Mouse (Mus musculus): Measurements from ENCODE around the gene Dnaaf1. TPM values are rescaled to one million over a fixed set of nuclear protein-coding genes. Genes with fewer than 3 reads are reported as not detected.

Gene Dnaaf1
- polyA plus RNA-seq, 1 experiment from 2014 or later: 0.40 TPM

GRCm38 (mm10) chr8:119625788-119626187 lies 50.8 kb downstream of the Dnaaf1 start:
- ATAC-seq (ENCODE audit: insufficient read depth, low FRiP score, low read depth): no peak
- Histone ChIP-seq H3K27ac (no peak overlapping the region), H3K36me3 (no peaks in the 10 kb centered on the region), H3K4me1 (no peaks in the 10 kb centered on the region), H3K9me3 (no peaks in the 10 kb centered on the region), H3K4me2 (no peak overlapping the region), H3K27me3 (replicated peaks) (no peaks in the 10 kb centered on the region), H3K4me3 (replicated peaks) (no peak overlapping the region), H3K9ac (no peak overlapping the region)
- WGBS: 78% methylated on average over 22 of the region's 22 CpGs

GRCm38 (mm10) chr8:119627199-119627598 lies 52.2 kb downstream of the Dnaaf1 start:
- no peak overlapping the region for H3K27ac ChIP-seq
- no peak overlapping the region for H3K4me2 ChIP-seq
- no peak for ATAC-seq (ENCODE audit: insufficient read depth, low FRiP score, low read depth)
- no peaks in the 10 kb centered on the region for H3K9me3 ChIP-seq
- no peaks in the 10 kb centered on the region for H3K36me3 ChIP-seq
- 85% methylated on average over 7 of the region's 7 CpGs for WGBS
- no peaks in the 10 kb centered on the region for H3K27me3 ChIP-seq (replicated peaks)
- no peak overlapping the region for H3K4me3 ChIP-seq (replicated peaks)
- no peaks in the 10 kb centered on the region for H3K4me1 ChIP-seq
- H3K9ac ChIP-seq: no peak overlapping the region

DNA sequence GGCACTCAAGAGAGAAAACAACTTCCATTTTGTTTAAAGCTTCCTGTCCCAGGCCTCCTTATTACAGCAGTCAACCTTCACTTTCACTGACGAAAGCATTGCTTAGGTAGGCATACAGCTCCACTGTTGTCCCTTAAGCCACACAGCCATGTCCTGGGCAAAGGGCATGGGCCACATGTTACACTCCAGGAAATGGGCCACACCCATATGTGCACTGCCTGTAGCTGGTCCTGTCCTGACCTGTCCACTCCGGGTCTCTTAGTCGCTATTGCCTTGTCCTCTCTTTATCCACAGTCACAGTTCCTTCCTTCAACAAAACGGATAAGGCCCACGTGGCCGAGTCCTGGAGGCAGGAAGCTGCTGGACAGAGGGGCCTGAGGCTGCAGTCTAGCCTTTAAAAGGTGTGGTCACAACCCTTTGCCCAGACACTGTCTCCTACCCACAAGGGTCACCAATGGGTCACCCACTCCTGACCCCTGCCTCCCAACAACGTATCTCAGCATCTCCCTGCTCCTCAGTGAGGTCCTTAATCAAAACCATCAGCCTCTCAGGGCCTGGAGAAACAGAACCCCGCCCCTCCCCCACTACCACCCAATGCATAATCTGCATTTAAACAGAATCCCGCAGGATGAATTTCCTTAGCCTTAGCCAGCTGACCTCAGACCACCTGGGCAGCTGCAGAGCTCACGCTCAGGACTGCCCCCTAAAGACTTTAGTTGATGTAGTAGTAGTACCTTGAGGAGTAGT lies 52.8 kb downstream of the Dnaaf1 start:
- H3K9me3 ChIP-seq: no peaks in the 10 kb centered on the region
- no peak for ATAC-seq (ENCODE audit: insufficient read depth, low FRiP score, low read depth)
- H3K4me2 ChIP-seq: no peak overlapping the region
- H3K27ac ChIP-seq: no peak overlapping the region
- H3K4me3 ChIP-seq (replicated peaks): no peak overlapping the region
- H3K4me1 ChIP-seq: no peaks in the 10 kb centered on the region
- 0 out of 2 replicates have a peak, but pooled peaks cover 1% of the 10 kb centered on the region for H3K27me3 ChIP-seq (replicated peaks)
- 42% methylated on average over 10 of the region's 10 CpGs for WGBS
- H3K9ac ChIP-seq: no peak overlapping the region
- no peaks in the 10 kb centered on the region for H3K36me3 ChIP-seq

GRCm38 (mm10) chr8:119630841-119631240 lies 55.8 kb downstream of the Dnaaf1 start:
- H3K4me2 ChIP-seq: no peak overlapping the region
- no peak overlapping the region for H3K27ac ChIP-seq
- ATAC-seq (ENCODE audit: insufficient read depth, low FRiP score, low read depth): no peak
- H3K27me3 ChIP-seq (replicated peaks): peaks cover 12% of the 10 kb centered on the region; the same call in 1 of the 2 replicates
- H3K4me3 ChIP-seq (replicated peaks): no peak overlapping the region
- peaks cover 6% of the 10 kb centered on the region; the same call in 1 of the 2 replicates for H3K4me1 ChIP-seq
- no peaks in the 10 kb centered on the region for H3K36me3 ChIP-seq
- WGBS: 50% methylated on average over 3 of the region's 3 CpGs
- H3K9ac ChIP-seq: no peak overlapping the region
- H3K9me3 ChIP-seq: no peaks in the 10 kb centered on the region

GRCm38 (mm10) chr8:119632246-119632645 lies 57.2 kb downstream of the Dnaaf1 start:
- peaks cover 11% of the 10 kb centered on the region; the same call in 1 of the 2 replicates for H3K4me1 ChIP-seq
- H3K36me3 ChIP-seq: no peaks in the 10 kb centered on the region
- H3K27ac ChIP-seq: no peak overlapping the region
- ATAC-seq (ENCODE audit: insufficient read depth, low FRiP score, low read depth): no peak
- no peak overlapping the region for H3K4me2 ChIP-seq
- peaks cover 12% of the 10 kb centered on the region; the same call in 1 of the 2 replicates for H3K27me3 ChIP-seq (replicated peaks)
- no peaks in the 10 kb centered on the region for H3K9me3 ChIP-seq
- no peak overlapping the region for H3K9ac ChIP-seq
- H3K4me3 ChIP-seq (replicated peaks): no peak overlapping the region
- 83% methylated on average over 9 of the region's 9 CpGs for WGBS

GRCm38 (mm10) chr8:119632909-119633308 lies 57.9 kb downstream of the Dnaaf1 start:
- H3K27me3 ChIP-seq (replicated peaks): peaks cover 12% of the 10 kb centered on the region; the same call in 1 of the 2 replicates
- H3K4me3 ChIP-seq (replicated peaks): no peak overlapping the region
- no peak overlapping the region for H3K9ac ChIP-seq
- ATAC-seq (ENCODE audit: insufficient read depth, low FRiP score, low read depth): no peak
- no peaks in the 10 kb centered on the region for H3K9me3 ChIP-seq
- no peak overlapping the region for H3K4me2 ChIP-seq
- 56% methylated on average over 29 of the region's 29 CpGs for WGBS
- H3K4me1 ChIP-seq: peaks cover 11% of the 10 kb centered on the region; the same call in 1 of the 2 replicates
- H3K36me3 ChIP-seq: no peaks in the 10 kb centered on the region
- H3K27ac ChIP-seq: no peak overlapping the region

DNA sequence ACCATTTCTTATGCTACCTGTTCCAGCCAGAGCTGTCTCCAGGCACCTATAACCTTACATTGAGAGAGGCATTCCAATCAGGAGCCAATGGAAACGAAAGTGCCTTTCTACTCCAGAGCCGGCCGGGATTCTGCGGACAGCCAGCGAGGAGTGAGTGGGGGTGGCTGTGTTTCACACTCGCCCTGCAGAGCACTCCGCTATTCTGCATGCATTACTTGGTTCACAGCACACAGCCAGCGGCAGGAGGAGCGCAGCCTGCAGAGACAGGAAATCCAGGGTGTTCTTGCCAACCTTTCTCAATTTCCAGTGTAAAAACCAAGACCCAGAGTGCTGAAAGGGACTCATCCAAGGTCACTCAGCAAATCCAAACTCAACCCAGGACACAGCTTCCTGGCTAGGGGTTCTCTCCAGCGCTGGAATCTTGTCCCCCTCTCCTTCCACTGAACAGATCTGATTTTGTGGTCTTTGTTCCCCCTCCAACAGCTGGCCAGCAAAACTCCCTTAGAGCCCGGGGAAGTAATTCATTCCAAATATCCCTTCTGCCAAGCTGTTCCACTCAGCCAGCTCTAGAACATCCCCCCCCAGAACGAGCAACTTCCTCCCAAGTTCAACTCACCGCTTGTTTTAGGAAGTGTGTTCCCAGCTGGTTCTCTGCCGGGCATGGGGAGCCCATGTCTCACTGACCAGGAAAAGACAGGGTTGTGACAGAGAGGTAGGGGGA lies 59.7 kb downstream of the Dnaaf1 start:
- 33% methylated on average over 14 of the region's 14 CpGs for WGBS
- Histone ChIP-seq H3K9ac (no peak overlapping the region), H3K27ac (no peak overlapping the region), H3K36me3 (no peaks in the 10 kb centered on the region), H3K4me2 (no peak overlapping the region), H3K4me3 (replicated peaks) (no peak overlapping the region), H3K4me1 (peaks cover 11% of the 10 kb centered on the region; the same call in 1 of the 2 replicates), H3K27me3 (replicated peaks) (peaks cover 12% of the 10 kb centered on the region; the same call in 1 of the 2 replicates), H3K9me3 (no peaks in the 10 kb centered on the region)
- ATAC-seq (ENCODE audit: insufficient read depth, low FRiP score, low read depth): no peak

DNA sequence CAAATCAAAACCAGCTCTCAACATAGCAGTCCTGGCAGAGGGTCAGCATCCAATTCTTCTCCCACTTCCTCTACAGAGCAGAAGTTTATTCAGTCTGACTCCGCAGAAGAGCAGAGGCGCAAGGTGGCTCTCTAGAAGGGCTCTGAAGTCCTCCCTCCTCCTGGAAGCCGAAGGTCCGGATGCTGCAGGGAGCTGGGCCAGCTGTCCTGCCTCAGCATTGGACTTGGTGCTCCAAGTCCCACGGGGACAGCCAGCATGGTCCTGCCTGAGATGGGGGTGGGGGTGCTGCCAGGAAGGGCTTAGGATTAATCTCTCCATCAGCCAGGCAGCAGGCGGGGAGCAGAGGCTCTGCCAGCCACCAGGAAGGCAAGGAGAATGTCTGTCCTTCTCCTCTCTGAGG lies 60.3 kb downstream of the Dnaaf1 start, which contains the start of gene Kcng4:
Kcng4 (minus strand) TSS at position 303 of the 400 bp plus-strand sequence.
- no peak within 1 kb of the TSS for H3K27ac ChIP-seq

GRCm38 (mm10) chr8:119635958-119636357 lies 60.9 kb downstream of the Dnaaf1 start:
- WGBS: 58% methylated on average over 2 of the region's 2 CpGs

More for the DNA sequence above, 60.3 kb downstream of the Dnaaf1 start, which contains the start of gene Kcng4:
- Histone ChIP-seq H3K4me2 (no peak within 1 kb of the TSS), H3K9me3 (no peaks in the 10 kb centered on the region), H3K36me3 (no peaks in the 10 kb centered on the region), H3K9ac (no peak within 1 kb of the TSS), H3K4me3 (replicated peaks) (no peak within 1 kb of the TSS), H3K27me3 (replicated peaks) (peaks cover 12% of the 10 kb centered on the region; the same call in 1 of the 2 replicates), H3K4me1 (peaks cover 11% of the 10 kb centered on the region; the same call in 1 of the 2 replicates)
- 32% methylated on average over 6 of the region's 6 CpGs for WGBS
- no peak for ATAC-seq (ENCODE audit: insufficient read depth, low FRiP score, low read depth)

DNA sequence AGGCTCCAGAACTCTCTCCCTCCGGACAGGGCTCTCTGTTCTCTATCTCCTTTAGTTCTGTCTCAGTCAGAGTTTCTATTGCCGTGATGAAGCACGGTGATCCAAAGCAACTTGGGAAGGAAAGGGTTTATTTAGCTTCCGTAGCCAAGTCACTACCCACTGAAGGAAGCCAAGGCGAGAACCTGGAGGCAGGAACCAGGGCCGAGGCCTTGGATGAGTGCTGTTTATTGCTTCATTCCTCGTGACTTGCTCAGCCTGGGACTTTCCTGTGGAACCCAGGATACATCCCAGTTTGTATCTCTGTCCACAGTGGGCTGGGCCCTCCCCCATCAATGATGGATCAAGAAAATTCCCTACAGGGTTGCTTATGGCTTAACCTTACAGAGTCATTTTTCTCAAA lies 61.7 kb downstream of the Dnaaf1 start:
- Histone ChIP-seq H3K9ac (no peak overlapping the region), H3K9me3 (no peaks in the 10 kb centered on the region), H3K4me2 (no peak overlapping the region), H3K4me1 (peaks cover 11% of the 10 kb centered on the region; the same call in 1 of the 2 replicates), H3K4me3 (replicated peaks) (no peak overlapping the region), H3K36me3 (no peaks in the 10 kb centered on the region), H3K27ac (no peak overlapping the region), H3K27me3 (replicated peaks) (peaks cover 12% of the 10 kb centered on the region; the same call in 1 of the 2 replicates)
- 62% methylated on average over 7 of the region's 7 CpGs for WGBS
- no peak for ATAC-seq (ENCODE audit: insufficient read depth, low FRiP score, low read depth)

More at GRCm38 (mm10) chr8:119635958-119636357, 60.9 kb downstream of the Dnaaf1 start:
- Histone ChIP-seq H3K9me3 (no peaks in the 10 kb centered on the region), H3K27me3 (replicated peaks) (peaks cover 12% of the 10 kb centered on the region; the same call in 1 of the 2 replicates), H3K9ac (no peak overlapping the region), H3K36me3 (no peaks in the 10 kb centered on the region), H3K4me1 (peaks cover 11% of the 10 kb centered on the region; the same call in 1 of the 2 replicates), H3K4me3 (replicated peaks) (no peak overlapping the region), H3K27ac (no peak overlapping the region), H3K4me2 (no peak overlapping the region)
- no peak for ATAC-seq (ENCODE audit: insufficient read depth, low FRiP score, low read depth)

GRCm38 (mm10) chr8:119637381-119637780 lies 62.3 kb downstream of the Dnaaf1 start:
- WGBS: 87% methylated on average over 4 of the region's 4 CpGs
- no peak for ATAC-seq (ENCODE audit: insufficient read depth, low FRiP score, low read depth)
- H3K9ac ChIP-seq: no peak overlapping the region

More at GRCm38 (mm10) chr8:119637381-119637780, 62.3 kb downstream of the Dnaaf1 start:
- H3K4me3 ChIP-seq (replicated peaks): no peak overlapping the region
- H3K27ac ChIP-seq: no peak overlapping the region
- no peak overlapping the region for H3K4me2 ChIP-seq
- peaks cover 11% of the 10 kb centered on the region; the same call in 1 of the 2 replicates for H3K4me1 ChIP-seq
- no peaks in the 10 kb centered on the region for H3K9me3 ChIP-seq
- peaks cover 12% of the 10 kb centered on the region; the same call in 1 of the 2 replicates for H3K27me3 ChIP-seq (replicated peaks)
- H3K36me3 ChIP-seq: no peaks in the 10 kb centered on the region
